In genomic region chr7:56153161-56153560, GRCm38 (mm10) we compare ENCODE assay signal across 30 mouse cellular contexts.
"Had no signal": no experiment of that assay in that cellular context is flagged by ENCODE, and none has a peak within 500 bp of the region (broad histone marks: within the 10 kb centered on the region; RNA-seq: fewer than 3 reads in every experiment).

No protein-coding gene starts in this region.

- H3K27me3 ChIP-seq: heart, embryonic 12.5 days; heart, embryonic 13.5 days; heart, embryonic 15.5 days; hindbrain, embryonic 12.5 days; hindbrain, embryonic 13.5 days; hindbrain, embryonic 15.5 days; intestine, embryonic 15.5 days had no signal

- H3K9ac ChIP-seq: heart, embryonic 12.5 days; heart, embryonic 13.5 days; heart, embryonic 15.5 days; hindbrain, embryonic 12.5 days; hindbrain, embryonic 13.5 days; hindbrain, embryonic 14.5 days; hindbrain, embryonic 15.5 days; intestine, embryonic 15.5 days had no signal

- H3K9me3 ChIP-seq: heart, embryonic 10.5 days; heart, embryonic 12.5 days; heart, embryonic 13.5 days; heart, embryonic 15.5 days; hindbrain, embryonic 10.5 days; hindbrain, embryonic 12.5 days; hindbrain, embryonic 13.5 days; hindbrain, embryonic 15.5 days; intestine, embryonic 15.5 days had no signal

- H3K4me1 ChIP-seq: heart, embryonic 10.5 days; heart, embryonic 12.5 days; heart, embryonic 13.5 days; heart, embryonic 15.5 days; hindbrain, embryonic 10.5 days; hindbrain, embryonic 12.5 days; hindbrain, embryonic 13.5 days; hindbrain, embryonic 15.5 days; intestine, embryonic 15.5 days had no signal

- H3K4me2 ChIP-seq: heart, embryonic 11.5 days; heart, embryonic 12.5 days; heart, embryonic 13.5 days; heart, embryonic 15.5 days; hindbrain, embryonic 12.5 days; hindbrain, embryonic 13.5 days; hindbrain, embryonic 14.5 days; hindbrain, embryonic 15.5 days; intestine, embryonic 15.5 days had no signal

- DNase-seq: heart, adult 2 months; heart, postnatal 10 days; heart, postnatal 14 days; heart, postnatal 36 days; heart, postnatal 4 days; kidney, adult 11 months; kidney, adult 18-20 months; kidney, adult 8-10 months; kidney, postnatal 14 days; kidney, postnatal 25 days; layer of hippocampus, adult 9-11 months; layer of hippocampus, postnatal 36 days had no signal

- ATAC-seq: hindbrain, embryonic 16.5 days; hindbrain, postnatal 0 days; inflammation-experienced regulatory T-cells, adult 6 months; intestine, embryonic 15.5 days; intestine, embryonic 16.5 days; intestine, postnatal 0 days had no signal

- H3K27ac ChIP-seq: heart, adult 2 months; heart, embryonic 10.5 days; heart, embryonic 13.5 days; heart, embryonic 15.5 days; hindbrain, embryonic 10.5 days; hindbrain, embryonic 12.5 days; hindbrain, embryonic 13.5 days; hindbrain, embryonic 14.5 days; hindbrain, embryonic 15.5 days; hindbrain, postnatal 0 days; intestine, embryonic 15.5 days; left cerebral cortex, adult 2 months had no signal

- H3K4me3 ChIP-seq: heart, adult 2 months; heart, embryonic 10.5 days; heart, embryonic 12.5 days; heart, embryonic 13.5 days; heart, embryonic 15.5 days; hindbrain, embryonic 10.5 days; hindbrain, embryonic 12.5 days; hindbrain, embryonic 13.5 days; hindbrain, embryonic 15.5 days; intestine, embryonic 15.5 days; layer of hippocampus, adult 2 months; left cerebral cortex, adult 2 months had no signal
